Comparison of ENCODE assay signal across 20 mouse cellular contexts in the genomic region with DNA sequence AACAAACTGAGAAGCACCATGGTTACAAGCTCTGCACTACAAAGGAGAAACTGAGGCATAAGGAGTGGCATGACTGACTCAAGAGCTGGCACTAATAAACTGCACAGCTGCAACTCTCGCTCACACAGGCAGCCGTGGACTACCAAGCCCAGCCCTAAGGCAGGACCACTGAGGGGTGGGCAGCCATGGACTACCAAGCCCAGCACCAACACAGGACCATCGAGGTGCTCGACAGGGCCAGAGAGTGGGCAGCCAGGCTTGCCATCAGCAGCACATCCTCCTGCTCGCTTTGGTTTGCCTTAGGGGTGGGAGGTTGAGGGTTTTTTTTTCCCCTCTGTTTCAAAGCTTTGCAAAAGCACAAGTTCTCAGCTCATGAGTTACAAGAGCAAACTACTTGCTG.
DNase-seq lines count a peak whose midpoint lies in the region; ATAC-seq and TF ChIP-seq lines count a peak whose summit lies in the region.
"Had no signal": no experiment of that assay in that cellular context is flagged by ENCODE, and none has a peak within 500 bp of the region (broad histone marks: within the 10 kb centered on the region; RNA-seq: fewer than 3 reads in every experiment).

No protein-coding gene starts in this region.

- no peak for TF ChIP-seq POLR2A in spleen, adult 2 months (IDR thresholded peaks at IDR 0.05; ENCODE audit: low read depth, low read length)

- no peak for DNase-seq in heart, postnatal 0 days (ENCODE audit: low spot score)
- no peak for DNase-seq in heart, embryonic 10.5 days (ENCODE audit: low spot score)
- DNase-seq in spleen, adult 2 months (ENCODE audit: low read depth in 1 of 2, low spot score in 2 of 2), result no peak
- DNase-seq in spleen, postnatal 36 days (ENCODE audit: low spot score in 2 of 2), result no peak
- no peak for DNase-seq in limb, embryonic 10.5 days (ENCODE audit: low spot score)
- DNase-seq in thymus, postnatal 36 days, result peak; percentile 52 to 65
- no peak for DNase-seq in adrenal gland, postnatal 4 days (ENCODE audit: low spot score in 2 of 2)
- DNase-seq: adrenal gland, postnatal 36 days; cerebellum, adult 8-10 months; gastrocnemius, postnatal 36 days; kidney, postnatal 36 days; lung, adult 2 months; right cerebral cortex, postnatal 4 days had no signal

- no peak for ATAC-seq in heart, postnatal 0 days (ENCODE audit: insufficient read depth, low read depth)
- no peak for ATAC-seq in intestine, embryonic 16.5 days
- ATAC-seq: forebrain, embryonic 16.5 days; hindbrain, embryonic 16.5 days; intestine, postnatal 0 days had no signal

- no peaks in the 10 kb centered on the region for H3K27me3 ChIP-seq in heart, postnatal 0 days (ENCODE audit: control insufficient read depth, insufficient read depth, low read length)
- H3K27me3 ChIP-seq in heart, embryonic 10.5 days (ENCODE audit: insufficient read depth, poor library complexity, severe bottlenecking), result no peaks in the 10 kb centered on the region
- H3K27me3 ChIP-seq in spleen, adult 2 months (ENCODE audit: control insufficient read depth, insufficient read depth, low read length), result no peaks in the 10 kb centered on the region
- no peaks in the 10 kb centered on the region for H3K27me3 ChIP-seq in limb, embryonic 10.5 days (ENCODE audit: low read depth, poor library complexity, severe bottlenecking)
- no peaks in the 10 kb centered on the region for H3K27me3 ChIP-seq in intestine, embryonic 16.5 days (replicated peaks; ENCODE audit: control insufficient read depth, insufficient read depth, low read length)
- H3K27me3 ChIP-seq: kidney, embryonic 15.5 days had no signal

- TF ChIP-seq EP300 in heart, postnatal 0 days (IDR thresholded peaks at IDR 0.05; ENCODE audit: low read depth), result no peak

- H3K4me2 ChIP-seq in heart, postnatal 0 days (ENCODE audit: low read depth, low read length), result no peak overlapping the region
- H3K4me2 ChIP-seq in intestine, embryonic 16.5 days (ENCODE audit: low read depth, low read length), result no peak overlapping the region
- H3K4me2 ChIP-seq: kidney, embryonic 15.5 days; liver, embryonic 11.5 days had no signal

- H3K36me3 ChIP-seq in heart, postnatal 0 days (replicated peaks; ENCODE audit: control insufficient read depth, insufficient read depth, low read length), result peaks cover 6% of the 10 kb centered on the region
- H3K36me3 ChIP-seq in heart, embryonic 10.5 days, result peaks cover 29% of the 10 kb centered on the region
- peaks cover 9% of the 10 kb centered on the region for H3K36me3 ChIP-seq in spleen, adult 2 months (ENCODE audit: control insufficient read depth, insufficient read depth, low read length)
- peaks cover 52% of the 10 kb centered on the region for H3K36me3 ChIP-seq in limb, embryonic 10.5 days
- H3K36me3 ChIP-seq in intestine, embryonic 16.5 days (ENCODE audit: control insufficient read depth, insufficient read depth, low read length), result no peaks in the 10 kb centered on the region

- 86% methylated on average over 5 of the region's 5 CpGs for WGBS in heart, postnatal 0 days
- 85% methylated on average over 5 of the region's 5 CpGs for whole genome bisulfite sequencing in heart, embryonic 10.5 days
- WGBS in spleen, adult 2 months, result 43% methylated on average over 5 of the region's 5 CpGs
- 91% methylated on average over 5 of the region's 5 CpGs for WGBS in limb, embryonic 10.5 days
- 88% methylated on average over 5 of the region's 5 CpGs for WGBS in intestine, embryonic 16.5 days

- TF ChIP-seq CTCF in heart, postnatal 0 days (IDR thresholded peaks at IDR 0.05; ENCODE audit: low read depth), result no peak
- TF ChIP-seq CTCF in spleen, adult 2 months (IDR thresholded peaks at IDR 0.05; ENCODE audit: extremely low read depth, insufficient read depth, insufficient read length, insufficient replicate concordance), result no peak

- H3K27ac ChIP-seq in heart, postnatal 0 days (ENCODE audit: low read depth), result peak overlapping the region; percentile 61
- no peak overlapping the region for H3K27ac ChIP-seq in heart, embryonic 10.5 days
- H3K27ac ChIP-seq in spleen, adult 2 months (ENCODE audit: insufficient read depth, low read length), result peak overlapping the region; percentile 76
- H3K27ac ChIP-seq in limb, embryonic 10.5 days, result peak overlapping the region; percentile 30; the same call in 1 of the 2 replicates
- no peak overlapping the region for H3K27ac ChIP-seq in intestine, embryonic 16.5 days (ENCODE audit: low read length)
- H3K27ac ChIP-seq: forebrain, embryonic 10.5 days; kidney, embryonic 15.5 days had no signal

- no peak overlapping the region for H3K4me3 ChIP-seq in heart, postnatal 0 days (ENCODE audit: low read depth, low read length)
- no peak overlapping the region for H3K4me3 ChIP-seq in heart, embryonic 10.5 days
- H3K4me3 ChIP-seq in spleen, adult 2 months (ENCODE audit: extremely low read depth, insufficient read depth, insufficient read length), result no peak overlapping the region
- H3K4me3 ChIP-seq in limb, embryonic 10.5 days, result no peak overlapping the region
- H3K4me3 ChIP-seq in intestine, embryonic 16.5 days (ENCODE audit: low read length), result no peak overlapping the region
- H3K4me3 ChIP-seq: forebrain, embryonic 10.5 days; kidney, embryonic 15.5 days had no signal

- no peak overlapping the region for H3K9ac ChIP-seq in heart, postnatal 0 days (replicated peaks; ENCODE audit: low read depth, low read length)
- H3K9ac ChIP-seq in intestine, embryonic 16.5 days (ENCODE audit: low read depth, low read length), result no peak overlapping the region
- H3K9ac ChIP-seq: kidney, embryonic 15.5 days had no signal

- no peaks in the 10 kb centered on the region for H3K9me3 ChIP-seq in heart, postnatal 0 days (replicated peaks; ENCODE audit: control insufficient read depth, low read length)
- H3K9me3 ChIP-seq in heart, embryonic 10.5 days, result no peaks in the 10 kb centered on the region
- H3K9me3 ChIP-seq in limb, embryonic 10.5 days (replicated peaks), result no peaks in the 10 kb centered on the region
- H3K9me3 ChIP-seq in intestine, embryonic 16.5 days (ENCODE audit: control insufficient read depth, low read length), result no peaks in the 10 kb centered on the region
- H3K9me3 ChIP-seq: forebrain, embryonic 10.5 days; kidney, embryonic 15.5 days had no signal

- 0 out of 2 replicates have a peak, but pooled peaks cover 3% of the 10 kb centered on the region for H3K4me1 ChIP-seq in heart, postnatal 0 days (ENCODE audit: control insufficient read depth, insufficient read depth)
- H3K4me1 ChIP-seq in heart, embryonic 10.5 days, result peaks cover 7% of the 10 kb centered on the region
- peaks cover 61% of the 10 kb centered on the region for H3K4me1 ChIP-seq in spleen, adult 2 months (ENCODE audit: control insufficient read depth, insufficient read depth, insufficient read length)
- H3K4me1 ChIP-seq in limb, embryonic 10.5 days, result peaks cover 10% of the 10 kb centered on the region; the same call in 1 of the 2 replicates
- H3K4me1 ChIP-seq in intestine, embryonic 16.5 days (ENCODE audit: control insufficient read depth, insufficient read depth, low read length), result no peaks in the 10 kb centered on the region

Comparison
In these comparisons a context has a peak if more than half of its experiments do, and no peak if none do; other contexts are left out.
1. H3K27ac ChIP-seq: peak in heart, postnatal 0 days (single experiment), spleen, adult 2 months (single experiment) and limb, embryonic 10.5 days (single experiment); none in heart, embryonic 10.5 days (single experiment) and intestine, embryonic 16.5 days (single experiment).
2. DNase-seq: peak in thymus, postnatal 36 days (2 of 2); none in heart, postnatal 0 days (single experiment), heart, embryonic 10.5 days (single experiment), spleen, adult 2 months (0 of 2), spleen, postnatal 36 days (0 of 2), limb, embryonic 10.5 days (single experiment) and adrenal gland, postnatal 4 days (0 of 2).